Mouse (Mus musculus): ENCODE data around the gene Hoxd10.

Hoxd10 gene

DNA sequence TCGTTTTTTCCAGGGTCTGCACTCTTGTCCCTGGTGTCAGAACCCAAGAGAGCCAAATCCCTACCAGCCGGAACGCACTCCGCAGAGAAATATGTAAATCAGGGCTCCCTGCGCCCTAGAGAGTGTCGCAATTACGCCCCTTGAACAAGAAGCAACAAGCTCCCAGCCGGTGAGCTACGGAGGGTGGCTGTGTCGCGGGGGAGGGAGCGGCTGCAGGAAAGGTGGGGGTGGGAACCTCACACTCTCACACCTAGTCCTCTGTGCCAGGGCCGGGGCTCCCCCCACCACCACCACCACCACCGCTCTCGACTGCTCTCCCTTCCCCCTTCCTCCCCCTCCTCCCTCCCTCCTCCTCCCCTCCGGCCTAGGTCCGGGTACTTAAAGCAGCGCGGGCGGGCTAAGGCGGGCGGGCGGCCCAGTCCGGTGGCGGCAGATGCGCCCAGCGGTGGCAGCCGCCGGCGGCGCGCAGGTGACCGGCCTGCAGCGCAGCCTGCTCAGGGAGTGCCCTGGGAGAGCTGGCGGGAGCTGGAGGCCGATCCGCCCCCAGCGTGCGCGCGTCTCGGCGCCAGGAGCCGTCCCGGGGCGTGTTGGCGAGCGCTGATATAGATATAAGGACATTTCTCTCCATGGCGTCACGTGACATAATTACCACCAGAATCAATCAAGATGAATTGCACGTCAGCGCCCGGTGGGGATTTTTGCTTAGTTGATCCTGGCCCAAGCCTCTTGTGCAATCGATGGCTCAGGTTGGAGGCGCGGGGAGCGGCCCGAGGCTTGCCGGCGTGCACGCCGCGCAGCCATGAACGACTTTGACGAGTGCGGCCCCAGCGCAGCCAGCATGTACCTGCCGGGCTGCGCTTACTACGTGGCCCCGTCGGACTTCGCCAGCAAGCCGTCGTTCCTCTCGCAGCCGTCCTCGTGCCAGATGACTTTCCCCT is 9.9 kb upstream of the Hoxd10 start:
- no peak for DNase-seq

DNA sequence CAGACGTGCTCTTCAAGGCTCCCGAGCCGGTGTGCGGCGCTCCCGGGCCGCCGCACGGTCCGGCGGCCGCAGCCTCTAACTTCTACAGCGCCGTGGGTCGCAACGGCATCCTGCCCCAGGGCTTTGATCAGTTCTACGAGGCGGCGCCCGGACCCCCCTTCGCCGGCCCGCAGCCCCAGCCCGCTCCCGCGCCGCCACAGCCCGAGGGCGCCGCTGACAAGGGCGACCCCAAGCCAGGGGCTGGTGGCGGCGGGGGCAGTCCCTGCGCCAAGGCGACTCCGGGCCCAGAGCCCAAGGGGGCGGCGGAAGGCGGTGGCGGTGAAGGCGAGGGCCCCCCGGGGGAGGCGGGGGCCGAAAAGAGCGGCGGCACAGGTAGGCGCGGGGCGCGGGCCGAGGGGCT is 8.9 kb upstream of the Hoxd10 start:
- no peak for DNase-seq

DNA sequence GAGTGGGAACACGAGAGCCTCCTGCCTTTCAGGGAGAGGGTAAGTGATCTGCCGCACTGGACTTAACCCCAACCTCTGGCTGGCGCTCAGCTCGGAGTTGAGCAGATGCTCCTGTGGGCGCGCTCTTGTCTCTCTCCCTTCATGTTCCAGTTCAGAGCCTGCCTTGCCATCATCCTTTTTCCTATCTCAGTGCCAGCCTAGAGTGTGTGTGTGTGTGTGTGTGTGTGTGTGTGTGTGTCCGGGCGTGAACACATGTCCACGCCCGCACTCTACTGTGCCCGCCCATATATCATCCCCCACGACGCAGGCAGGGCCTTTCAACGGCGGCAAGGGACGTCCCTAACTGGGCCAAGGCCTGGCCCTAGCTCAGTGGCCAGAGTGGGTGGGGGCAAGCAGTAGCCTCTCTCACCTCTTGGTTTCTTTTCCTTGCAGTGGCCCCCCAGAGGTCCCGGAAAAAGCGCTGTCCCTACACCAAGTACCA is 8.2 kb upstream of the Hoxd10 start:
- DNase-seq: no peak

DNA sequence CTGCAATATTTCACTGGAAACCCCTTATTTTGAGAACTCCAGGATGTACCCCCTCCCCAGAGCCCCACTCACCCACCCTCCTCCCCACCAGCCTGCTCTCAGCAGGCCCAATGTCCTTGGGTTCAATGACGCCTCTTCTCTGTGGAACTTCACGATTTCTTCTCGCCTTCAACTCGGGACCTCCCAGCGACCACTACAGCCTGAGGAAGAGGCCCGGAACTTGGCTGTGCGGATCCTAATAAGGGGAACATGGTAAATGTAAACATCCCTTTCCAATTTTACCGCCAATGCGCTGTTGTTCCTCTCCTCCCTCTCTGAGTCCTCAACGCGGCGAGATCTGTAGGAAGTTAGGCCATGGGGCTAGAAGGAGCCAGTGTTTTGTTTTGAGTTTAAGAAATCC is 7.6 kb upstream of the Hoxd10 start:
- no peak for DNase-seq

- DNase-seq: no peak
These were observed 6.6 kb upstream of the Hoxd10 start for GRCm38 (mm10) chr2:74685059-74685603.

GRCm38 (mm10) chr2:74686301-74686987 is 5.3 kb upstream of the Hoxd10 start:
- DNase-seq: peak; percentile 19

DNA sequence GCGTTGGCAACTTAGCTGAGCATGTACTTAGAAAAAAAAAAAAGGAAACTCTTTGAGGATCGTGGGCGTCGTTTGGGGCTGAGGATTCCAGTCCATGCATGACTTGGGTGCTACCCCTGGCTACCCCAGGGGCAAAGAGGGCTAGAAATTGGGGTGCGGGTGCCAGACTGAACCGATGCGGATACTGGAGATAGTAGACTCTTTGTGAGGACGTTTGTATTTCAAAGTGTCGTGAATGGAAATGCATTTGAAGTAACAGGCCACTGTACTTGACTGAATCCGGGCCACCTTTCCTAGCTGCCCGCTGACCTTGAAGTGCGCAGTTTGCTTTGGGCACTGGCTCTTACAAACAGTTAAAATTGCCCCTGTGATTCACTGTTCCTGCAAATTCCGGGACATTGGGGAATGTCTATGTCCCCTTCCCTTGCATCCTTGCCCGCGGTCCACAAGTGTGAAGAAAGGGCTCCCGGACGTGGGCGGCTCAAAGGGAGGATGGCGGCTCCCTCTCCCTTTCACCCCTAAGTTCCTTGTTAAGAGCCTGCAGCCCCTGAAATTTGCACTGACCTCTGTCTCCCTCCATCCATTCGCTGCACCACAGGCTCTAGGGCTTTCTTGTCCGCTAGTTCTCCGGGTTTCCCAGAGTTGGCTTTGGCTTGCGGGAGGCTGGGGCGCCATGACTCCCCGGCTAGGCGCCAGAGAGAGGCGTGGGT is 4.6 kb upstream of the Hoxd10 start:
- no peak for DNase-seq

GRCm38 (mm10) chr2:74687698-74688555 is 3.8 kb upstream of the Hoxd10 start:
- DNase-seq: no peak

- DNase-seq: no peak
These were observed 2.7 kb upstream of the Hoxd10 start for GRCm38 (mm10) chr2:74688795-74689573.

DNA sequence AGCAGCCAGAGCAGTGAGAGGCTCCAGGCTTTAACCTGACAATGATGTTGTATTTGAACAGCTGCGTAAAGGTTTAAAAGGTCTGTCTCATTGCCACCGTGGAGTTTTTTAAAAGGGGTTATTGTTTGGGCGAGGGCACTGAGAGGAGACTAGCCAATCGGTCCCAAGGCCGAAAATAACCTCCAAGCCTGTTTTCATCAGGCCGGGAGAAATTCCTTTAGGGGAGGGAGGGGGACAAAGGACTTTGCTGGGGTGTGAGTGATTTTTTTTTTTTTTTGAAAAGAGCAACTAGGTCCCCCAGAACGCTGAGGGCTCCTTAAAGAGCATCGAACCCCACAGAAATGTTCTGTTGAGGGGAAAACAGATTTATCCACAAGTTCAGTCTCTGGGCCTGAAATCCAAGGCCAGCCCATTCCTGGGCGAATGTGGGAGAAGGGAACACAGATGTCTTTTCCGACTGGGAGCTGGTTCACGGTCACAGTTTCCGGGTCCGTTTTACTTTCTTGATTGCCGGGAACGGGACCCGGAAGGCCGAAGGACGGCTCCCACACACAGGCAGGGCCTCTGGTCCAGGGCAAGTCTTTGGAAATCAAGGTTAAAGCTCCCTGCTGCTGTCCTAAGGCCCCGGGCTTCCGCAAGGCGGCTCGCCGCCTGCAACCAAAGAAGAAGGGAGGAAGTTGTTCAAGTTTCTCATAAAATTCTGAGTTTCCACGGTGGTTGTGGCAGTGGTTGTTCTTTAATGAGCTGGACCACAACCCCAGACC is 2.0 kb upstream of the Hoxd10 start:
- DNase-seq: peak; percentile 19

- no peak for DNase-seq
These were observed 1.4 kb upstream of the Hoxd10 start for GRCm38 (mm10) chr2:74690338-74690716.

GRCm38 (mm10) chr2:74691995-74692807 is 477 bp downstream of the Hoxd10 start:
- DNase-seq: no peak

DNA sequence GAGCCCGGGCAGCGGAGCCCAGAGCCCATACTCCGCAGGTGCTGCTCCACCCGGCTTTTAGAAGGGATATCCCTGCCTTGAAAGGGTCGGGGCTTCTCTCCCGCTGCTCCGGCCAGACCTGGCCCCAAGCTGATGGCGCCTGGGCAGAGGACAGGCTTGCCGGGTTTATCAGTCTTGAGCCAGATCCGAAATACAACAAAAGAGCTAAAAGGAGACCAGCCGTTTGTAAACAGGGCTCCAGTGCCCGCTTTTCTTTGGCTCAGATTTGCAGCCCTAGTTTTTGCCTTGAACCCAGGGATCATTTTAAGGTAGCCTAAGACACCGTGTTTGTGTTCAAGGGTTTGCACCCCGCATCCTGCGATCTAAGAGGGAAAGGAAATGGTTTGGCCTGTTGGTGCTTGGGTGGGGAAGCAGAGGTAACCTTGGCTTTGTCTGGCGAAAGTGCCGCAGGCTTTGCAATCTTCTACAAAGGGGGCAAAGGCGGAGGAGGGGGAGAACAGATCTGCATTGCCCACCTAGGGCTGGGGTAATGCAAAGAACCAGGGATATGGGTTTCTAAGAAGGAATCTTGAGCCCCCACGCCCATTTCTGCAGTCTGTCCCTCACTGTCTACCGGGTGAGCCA is 1.2 kb downstream of the Hoxd10 start:
- no peak for DNase-seq

- no peak for DNase-seq
These were observed 1.7 kb downstream of the Hoxd10 start for GRCm38 (mm10) chr2:74693432-74693827.

- no peak for DNase-seq
These were observed 2.3 kb downstream of the Hoxd10 start for GRCm38 (mm10) chr2:74694066-74694465.

GRCm38 (mm10) chr2:74695383-74695782 is 3.7 kb downstream of the Hoxd10 start:
- DNase-seq: no peak

DNA sequence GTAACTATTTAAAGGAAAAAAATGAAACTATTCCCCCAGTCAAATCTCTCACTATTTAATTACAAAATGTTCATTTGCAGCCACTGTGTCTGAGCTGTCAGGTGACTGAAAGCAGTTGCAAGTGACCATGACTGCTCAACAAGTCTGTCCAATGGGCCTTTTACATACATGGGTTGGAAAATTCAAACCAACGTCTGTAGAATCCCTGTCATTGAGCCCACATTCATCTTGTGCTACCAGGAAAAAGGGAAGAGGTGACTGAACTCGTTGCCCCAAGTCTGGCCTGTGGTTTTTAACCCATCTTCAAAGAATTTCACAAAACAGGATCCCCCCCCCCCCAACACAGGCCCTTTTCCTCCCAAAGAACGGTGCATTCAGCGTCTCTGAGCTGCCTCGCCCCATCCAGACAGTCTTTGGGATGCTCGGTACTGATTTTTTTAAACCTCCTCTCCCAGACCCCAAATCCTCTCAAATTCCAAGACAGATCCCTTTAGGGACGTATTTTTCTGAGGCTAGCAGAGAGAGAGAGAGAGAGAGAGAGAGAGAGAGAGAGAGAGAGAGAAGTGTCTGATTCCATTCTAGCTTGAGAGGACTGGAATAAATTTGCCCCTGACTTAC is 4.2 kb downstream of the Hoxd10 start:
- DNase-seq: no peak

All from right cerebral cortex, postnatal 25 days (tissue).